Mouse (Mus musculus): ENCODE measurements around the gene Xrcc5.

The Xrcc5 gene

DNA sequence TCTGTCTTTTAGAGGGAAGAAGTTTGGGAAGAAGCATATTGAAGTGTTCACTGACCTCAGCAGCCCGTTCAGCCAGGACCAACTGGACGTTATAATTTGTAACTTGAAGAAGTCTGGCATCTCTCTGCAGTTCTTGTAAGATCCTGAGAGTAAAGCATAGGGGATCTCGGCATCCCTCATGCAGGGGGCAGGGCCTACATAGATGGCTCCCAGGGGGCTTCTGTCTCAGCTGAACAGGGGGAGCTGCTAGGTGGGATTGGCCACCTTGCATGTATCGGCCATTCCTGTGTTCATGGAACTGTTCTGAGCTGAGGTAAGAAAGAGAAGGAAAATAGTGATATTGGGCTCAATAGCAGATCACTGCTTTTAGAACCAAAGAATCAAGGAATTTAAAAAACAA lies 8.2 kb downstream of the Xrcc5 start:
- in situ Hi-C loops (cut with MboI), result no loop called here

- in situ Hi-C loops (cut with MboI), result no loop called here
Observed at GRCm38 (mm10) chr1:72316409-72316808, 9.2 kb downstream of the Xrcc5 start.

DNA sequence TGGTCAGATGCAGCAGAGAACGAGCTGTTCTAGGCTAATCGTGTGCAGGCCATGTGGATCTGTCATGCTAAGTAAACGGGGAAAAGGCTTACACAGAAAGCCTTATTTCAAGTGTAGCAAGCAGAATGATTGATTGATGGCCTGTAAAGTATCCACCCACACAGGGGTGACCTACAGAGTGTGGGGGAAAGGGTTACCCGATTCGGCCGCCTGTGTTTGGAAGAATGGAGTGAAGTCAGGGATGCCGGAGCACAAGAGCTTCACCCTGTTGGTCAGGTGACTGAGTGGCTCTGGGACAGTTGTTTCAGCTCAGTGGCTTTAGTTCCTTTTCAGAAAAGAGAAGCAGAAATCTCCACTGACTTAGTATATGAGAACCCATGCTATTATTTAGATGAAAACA lies 9.7 kb downstream of the Xrcc5 start:
- in situ Hi-C loops (cut with MboI), result no loop called here

GRCm38 (mm10) chr1:72320759-72321158 lies 13.5 kb downstream of the Xrcc5 start:
- in situ Hi-C loops (cut with MboI), result no loop called here

GRCm38 (mm10) chr1:72323248-72323647 lies 16.0 kb downstream of the Xrcc5 start:
- in situ Hi-C loops (cut with MboI), result no loop called here

DNA sequence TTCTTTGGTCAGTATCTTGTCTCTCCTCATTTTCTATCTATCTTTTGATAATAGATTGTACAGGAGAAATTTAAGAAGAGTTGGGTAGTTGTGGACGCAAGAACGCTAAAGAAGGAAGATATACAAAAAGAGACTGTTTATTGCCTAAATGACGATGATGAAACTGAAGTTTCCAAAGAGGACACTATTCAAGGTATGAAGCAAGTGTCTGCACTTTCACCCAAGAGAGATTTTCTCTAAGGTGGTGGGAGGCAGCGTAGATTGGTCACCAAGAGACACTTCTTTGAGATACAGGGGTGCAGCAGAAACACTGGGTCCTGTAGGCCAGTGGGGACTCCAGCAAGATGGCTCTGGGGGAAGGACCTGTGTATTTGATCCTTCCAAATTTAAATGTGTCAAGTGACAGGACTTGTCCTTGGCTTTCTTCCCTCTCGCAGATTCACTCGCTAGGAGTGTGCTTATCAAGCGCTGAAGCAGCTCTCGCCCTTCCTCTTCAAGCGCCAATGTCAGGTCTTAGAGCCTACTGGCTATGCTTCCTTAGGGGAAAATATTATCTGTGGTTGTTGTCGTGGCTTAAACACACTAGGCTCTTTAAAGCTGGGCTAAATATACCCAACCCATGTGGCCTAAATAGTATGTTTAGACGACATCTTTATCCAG lies 19.1 kb downstream of the Xrcc5 start:
- in situ Hi-C loops (cut with MboI), result no loop called here

DNA sequence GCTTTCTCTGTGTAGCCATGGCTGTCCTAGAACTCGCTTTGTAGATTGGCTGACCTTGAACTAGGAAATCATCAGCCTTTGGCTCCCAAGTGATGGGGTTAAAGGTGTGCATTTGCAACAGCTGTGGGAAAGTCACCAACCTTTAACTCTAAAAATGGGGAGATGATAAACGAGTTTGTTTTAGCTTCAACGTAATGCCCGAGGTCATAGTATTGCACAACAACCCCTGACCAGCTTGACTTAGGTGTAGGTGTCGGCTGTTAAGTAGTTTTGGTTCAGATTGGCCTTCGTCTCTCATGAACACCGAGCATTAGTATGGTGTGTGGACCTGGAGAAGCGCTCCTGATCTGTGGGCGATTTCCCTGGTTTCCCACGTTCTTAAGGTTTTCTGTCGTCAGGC lies 27.6 kb downstream of the Xrcc5 start:
- in situ Hi-C loops (cut with MboI), result no loop called here

GRCm38 (mm10) chr1:72336780-72337179 lies 29.6 kb downstream of the Xrcc5 start:
- in situ Hi-C loops (cut with MboI), result no loop called here

DNA sequence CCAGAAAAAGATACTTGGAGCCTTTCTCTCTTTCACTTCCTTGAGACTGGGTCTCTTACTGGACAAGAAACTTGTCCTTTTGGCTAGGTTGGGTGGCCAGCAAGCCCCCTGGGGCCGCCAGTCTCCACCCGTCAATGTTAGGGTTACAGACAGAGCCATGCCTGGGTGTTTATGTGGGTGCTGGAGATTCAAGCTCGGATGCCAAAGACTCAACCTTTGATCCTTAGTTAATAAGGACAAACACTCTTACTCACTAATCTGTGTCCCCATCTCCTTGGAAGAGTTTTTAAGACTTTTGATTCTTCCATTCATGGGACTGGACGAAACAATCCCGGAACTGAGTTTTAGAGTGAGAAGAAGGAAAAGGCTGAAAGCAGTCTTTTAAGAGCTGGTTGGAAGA lies 31.1 kb downstream of the Xrcc5 start:
- in situ Hi-C loops (cut with MboI), result no loop called here

GRCm38 (mm10) chr1:72347873-72348272 lies 40.7 kb downstream of the Xrcc5 start:
- in situ Hi-C loops (cut with MboI), result no loop called here

DNA sequence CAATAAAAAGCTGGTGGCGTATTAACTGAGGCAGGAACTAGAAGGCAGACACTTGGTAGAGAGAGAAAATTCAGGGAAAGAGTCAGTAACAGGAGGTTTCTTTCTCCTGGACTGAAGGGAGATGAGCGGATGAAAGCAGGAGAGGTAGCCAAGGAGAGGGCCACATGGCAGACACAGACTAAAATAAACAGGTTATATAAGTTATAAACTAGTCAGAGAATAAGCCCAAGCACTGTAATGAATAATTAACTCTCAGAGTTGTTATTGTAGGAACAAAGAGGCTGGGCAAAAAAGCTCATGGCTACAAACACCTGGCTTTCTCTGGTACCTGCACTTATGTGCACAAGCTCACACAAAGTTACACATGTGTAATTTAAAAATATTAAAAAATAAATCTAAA lies 47.6 kb downstream of the Xrcc5 start:
- in situ Hi-C loops (cut with MboI), result no loop called here

- in situ Hi-C loops (cut with MboI), result no loop called here
Observed at GRCm38 (mm10) chr1:72358216-72358615, 51.0 kb downstream of the Xrcc5 start.

DNA sequence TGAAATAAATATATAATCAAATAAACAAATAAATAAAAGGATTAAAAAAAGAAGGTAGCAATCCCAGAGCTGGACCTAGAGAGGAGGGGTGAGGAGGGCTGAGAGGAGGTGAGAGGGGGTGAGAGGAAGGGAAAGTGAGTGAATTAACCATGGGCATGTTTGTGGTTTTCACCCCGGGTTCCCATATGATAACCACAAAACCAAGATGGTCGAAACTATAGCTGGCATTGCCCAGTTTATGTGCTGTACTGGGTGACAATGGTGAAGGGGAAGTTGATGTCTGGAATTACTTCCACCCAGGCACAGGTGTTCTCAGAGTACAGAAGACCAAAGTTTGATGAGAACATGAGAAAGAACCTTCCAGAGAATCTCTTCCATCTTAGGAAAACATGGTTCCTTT lies 52.2 kb downstream of the Xrcc5 start:
- in situ Hi-C loops (cut with MboI), result no loop called here

DNA sequence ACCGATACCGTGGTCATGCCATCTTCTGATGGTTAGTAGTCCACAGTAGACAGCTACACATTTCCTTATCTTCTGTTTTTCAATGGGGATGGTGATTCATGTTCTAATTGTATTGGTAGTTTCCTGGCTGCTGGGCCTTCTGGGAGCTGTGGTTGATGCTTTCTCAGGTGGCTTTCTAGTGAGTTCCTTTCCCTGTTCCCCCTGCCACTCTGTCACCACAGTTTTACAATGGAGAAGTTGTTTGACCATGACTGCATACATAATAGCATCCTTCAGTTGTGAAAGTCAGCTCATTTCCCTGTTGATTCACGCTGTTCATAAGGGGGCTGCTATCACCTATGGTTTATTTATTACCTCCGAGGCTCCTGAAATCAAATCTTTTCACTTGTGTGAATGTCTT lies 53.6 kb downstream of the Xrcc5 start:
- in situ Hi-C loops (cut with MboI), result no loop called here

DNA sequence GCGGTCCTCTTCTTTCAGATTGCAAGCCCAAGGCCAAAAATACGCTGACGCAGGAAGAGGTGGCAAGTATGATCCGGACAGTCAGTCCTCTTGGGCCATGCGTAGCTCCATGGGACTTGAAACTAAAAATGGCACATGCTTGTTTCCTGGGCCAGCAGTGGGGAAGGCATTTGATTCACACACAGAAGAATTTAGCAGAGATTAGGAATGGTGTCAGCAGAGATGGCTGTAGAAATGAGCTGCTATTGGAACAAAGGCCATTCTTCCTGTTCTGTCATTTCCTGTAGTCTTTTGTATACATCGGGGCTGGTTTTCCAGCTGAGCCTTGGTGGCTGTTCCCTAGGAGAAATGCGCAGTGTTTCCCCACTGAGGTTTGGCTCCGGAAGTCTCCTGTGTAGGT lies 57.4 kb downstream of the Xrcc5 start:
- in situ Hi-C loops (cut with MboI), result no loop called here

DNA sequence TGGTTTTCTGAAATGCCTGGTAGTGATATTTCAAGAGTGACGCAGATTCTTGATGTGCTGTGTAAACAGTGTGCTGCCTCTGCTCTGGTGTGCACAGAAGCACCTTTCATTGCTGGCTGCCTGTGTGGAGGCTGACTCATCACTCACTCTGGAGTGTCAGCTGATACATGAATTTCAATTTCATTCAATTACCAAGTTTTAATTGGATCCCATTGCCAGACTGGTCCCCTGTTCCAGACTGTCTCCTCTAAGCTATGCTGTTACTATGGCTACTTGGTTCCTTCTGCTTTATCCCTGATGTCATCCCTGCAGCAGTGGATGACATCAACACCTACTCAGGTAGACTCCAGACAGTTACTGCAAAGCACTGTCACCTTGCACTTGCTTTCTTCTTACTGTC lies 65.3 kb downstream of the Xrcc5 start:
- in situ Hi-C loops (cut with MboI), result no loop called here

DNA sequence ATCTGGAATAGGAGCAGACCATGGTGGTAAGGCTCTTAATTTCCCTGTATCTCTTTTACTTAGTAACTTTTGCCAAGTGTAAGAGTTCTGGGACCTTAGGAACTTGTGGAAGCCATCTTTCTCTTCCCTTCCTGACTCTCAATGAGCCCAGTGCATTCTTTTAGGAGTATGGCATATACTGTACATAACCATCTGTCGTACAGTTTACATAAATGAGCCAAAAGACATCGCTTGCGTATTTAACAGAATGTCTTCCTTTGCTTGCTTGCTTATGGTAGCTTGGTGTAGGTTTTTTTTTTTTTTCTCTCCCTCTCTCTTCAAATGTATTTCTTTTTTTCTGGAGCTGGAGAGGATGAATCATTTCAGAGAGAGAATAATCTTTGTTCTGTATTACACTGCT lies 65.7 kb downstream of the Xrcc5 start:
- in situ Hi-C loops (cut with MboI), result no loop called here

DNA sequence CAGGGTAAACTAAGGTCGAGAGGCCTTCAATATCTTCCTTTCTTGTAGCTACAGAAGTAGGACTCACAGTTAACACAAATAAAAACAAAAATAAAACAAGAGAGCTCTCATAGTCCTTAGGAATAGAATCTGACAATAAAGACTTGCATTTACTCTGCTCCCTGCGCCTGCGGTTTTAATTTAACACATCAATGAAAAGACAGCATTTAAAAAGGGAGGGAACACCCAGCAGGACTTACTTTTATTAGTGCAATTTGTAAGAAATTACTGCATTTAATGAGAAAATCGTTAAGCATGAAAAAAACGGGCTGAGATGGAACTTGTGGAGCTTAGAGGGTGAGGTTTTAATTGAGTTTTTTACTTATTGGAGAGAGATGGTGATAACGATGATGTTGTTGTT lies 66.4 kb downstream of the Xrcc5 start:
- in situ Hi-C loops (cut with MboI), result no loop called here

DNA sequence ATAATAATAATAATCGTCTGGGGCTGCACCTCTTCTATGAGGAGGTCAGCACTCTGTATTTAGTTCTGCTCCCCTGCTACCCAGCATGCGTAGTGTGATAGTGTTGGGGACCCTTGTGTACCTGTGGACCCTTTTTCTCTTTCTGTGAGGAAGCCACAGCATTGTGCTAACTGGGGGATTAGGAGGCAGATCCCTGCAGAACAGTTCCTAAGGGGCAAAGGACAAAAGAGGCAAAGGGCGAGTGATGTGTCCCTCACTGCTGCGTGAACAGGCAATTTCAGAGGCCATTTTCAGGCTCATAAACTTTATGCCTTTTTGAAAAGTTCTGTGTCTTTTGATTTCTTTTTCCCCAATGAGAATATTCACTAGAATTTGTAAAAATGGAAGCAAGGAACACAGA lies 66.8 kb downstream of the Xrcc5 start:
- in situ Hi-C loops (cut with MboI), result no loop called here

GRCm38 (mm10) chr1:72378151-72378550 lies 70.9 kb downstream of the Xrcc5 start:
- in situ Hi-C loops (cut with MboI), result no loop called here

DNA sequence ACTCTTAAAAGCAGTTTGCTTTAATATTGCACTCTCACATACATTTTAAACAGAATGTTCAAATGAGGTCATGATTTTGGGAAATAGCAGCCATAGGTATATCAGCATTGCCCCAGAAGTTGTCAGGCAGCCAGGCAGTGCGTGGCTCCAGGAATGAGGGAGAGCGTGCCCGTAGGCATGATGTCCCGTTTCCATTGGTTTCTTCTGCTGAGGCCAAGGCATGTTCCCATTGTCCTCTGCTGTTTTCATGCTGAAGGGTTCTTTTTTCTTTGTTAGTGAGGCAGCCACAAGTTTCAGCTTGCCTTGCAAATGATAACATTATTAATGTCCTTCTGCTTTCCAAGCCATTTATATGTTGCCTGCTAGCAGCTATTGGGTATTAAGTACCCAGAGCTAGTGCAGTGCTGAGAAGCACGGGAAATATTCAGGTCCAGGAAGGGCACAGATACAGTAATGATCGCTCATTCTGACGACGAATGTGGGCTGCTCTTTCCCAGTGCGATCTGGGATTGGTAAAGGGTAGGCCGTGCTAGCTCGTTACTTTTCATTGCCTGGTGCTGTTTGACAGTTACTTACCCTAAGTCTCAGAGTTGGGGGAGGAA lies 72.6 kb downstream of the Xrcc5 start:
- in situ Hi-C loops (cut with MboI), result no loop called here

DNA sequence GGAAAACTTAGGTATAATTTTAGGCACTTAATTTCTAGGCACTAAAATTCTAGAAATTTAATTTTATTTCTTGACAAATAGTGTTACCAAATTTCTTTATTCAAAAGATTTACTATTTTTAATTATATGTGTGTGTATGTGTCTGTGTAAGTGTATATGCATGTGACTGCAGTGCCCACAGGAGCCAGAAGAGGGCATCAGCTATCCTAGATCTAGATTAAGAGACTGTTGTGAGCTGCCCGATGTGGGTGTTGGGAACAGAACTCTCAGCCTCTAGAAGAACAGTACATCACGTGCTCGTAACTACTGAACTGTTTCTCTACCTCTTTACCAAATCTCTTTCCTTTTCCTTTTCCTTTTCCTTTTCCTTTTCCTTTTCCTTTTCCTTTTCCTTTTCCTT lies 73.3 kb downstream of the Xrcc5 start:
- in situ Hi-C loops (cut with MboI), result no loop called here

- in situ Hi-C loops (cut with MboI), result no loop called here
Observed at GRCm38 (mm10) chr1:72383056-72383455, 75.8 kb downstream of the Xrcc5 start.

DNA sequence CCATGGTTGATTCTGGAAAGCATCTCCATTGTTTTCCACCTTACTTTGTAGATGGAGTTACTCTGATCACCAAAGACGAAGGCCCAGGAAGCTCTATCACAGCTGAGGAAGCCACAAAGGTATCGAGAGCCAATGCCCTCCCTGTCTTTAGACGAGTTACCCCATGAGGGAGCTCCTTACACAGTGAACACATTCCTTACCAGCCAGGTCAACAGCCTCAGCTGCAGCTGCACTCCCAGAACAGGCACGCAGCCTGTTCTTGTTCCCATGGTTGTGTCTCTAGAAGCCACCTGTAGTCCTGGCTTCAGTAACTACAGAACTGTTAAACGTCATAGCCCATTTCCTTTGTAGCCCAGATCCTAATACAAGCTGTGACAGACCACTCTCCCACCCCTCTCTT lies 76.4 kb downstream of the Xrcc5 start:
- in situ Hi-C loops (cut with MboI), result no loop called here

Measured in mature B cell (primary cell).